Mouse (Mus musculus) heart, postnatal 0 days (tissue): ENCODE results near the gene Tmem63a. TPM values are rescaled to one million over a fixed set of nuclear protein-coding genes. Genes with fewer than 3 reads are reported as not detected.

ENCODE experiments used
- ATAC-seq: fragments of 200-750 bp; cut with Nextera tagmentation; 2 replicates; pipeline ENCODE4 v1.8.0; 2017; ENCODE audit warnings: low read depth, moderate number of reproducible peaks, moderate library complexity; ENCODE audit not compliant: insufficient read depth
- DNase-seq: peaks from one replicate; pipeline ENCODE4 v3.0.0-alpha.2; 2016; ENCODE audit warnings: low spot score
- H3K27ac ChIP-seq: fragments of 300-500 bp; sonication (generic); 2 replicates; pipeline ENCODE4 v1.5.1; 2014; ENCODE audit warnings: low read depth, mild to moderate bottlenecking
- H3K27me3 ChIP-seq: fragments of 300-500 bp; sonication (generic); 2 replicates; pipeline ENCODE4 v1.6.1; 2014; ENCODE audit warnings: low read length, mixed read lengths; ENCODE audit not compliant: control insufficient read depth, insufficient read depth
- H3K36me3 ChIP-seq: fragments of 300-500 bp; sonication (generic); replicated peaks from 2 replicates; pipeline ENCODE4 v1.6.1; 2014; ENCODE audit warnings: low read length, mixed read lengths; ENCODE audit not compliant: control insufficient read depth, insufficient read depth
- H3K4me1 ChIP-seq: fragments of 300-500 bp; sonication (generic); 2 replicates; pipeline ENCODE4 v1.6.1; 2014; ENCODE audit warnings: antibody characterized with exemption; ENCODE audit not compliant: control insufficient read depth, insufficient read depth
- H3K4me2 ChIP-seq: fragments of 300-500 bp; sonication (generic); 2 replicates; pipeline ENCODE4 v1.6.1; 2014; ENCODE audit warnings: low read depth, mild to moderate bottlenecking, low read length, moderate library complexity
- H3K4me3 ChIP-seq: fragments of 300-500 bp; sonication (generic); 2 replicates; pipeline ENCODE4 v1.5.1; 2014; ENCODE audit warnings: low read depth, low read length
- H3K9ac ChIP-seq: fragments of 300-500 bp; sonication (generic); replicated peaks from 2 replicates; pipeline ENCODE4 v1.6.1; 2014; ENCODE audit warnings: low read depth, low read length, mixed read lengths
- H3K9me3 ChIP-seq: fragments of 300-500 bp; sonication (generic); replicated peaks from 2 replicates; pipeline ENCODE4 v1.6.1; 2016; ENCODE audit warnings: low read length; ENCODE audit not compliant: control insufficient read depth
- CTCF ChIP-seq: IDR thresholded peaks from 2 replicates; pipeline ENCODE4 v1.5.1; 2016; ENCODE audit warnings: antibody characterized with exemption, control low read depth, low read depth
- EP300 ChIP-seq: IDR thresholded peaks from 2 replicates; pipeline ENCODE4 v1.6.1; 2016; ENCODE audit warnings: antibody characterized with exemption, low read depth
- WGBS: fragments of 180-500 bp; shearing (Covaris S2); extraction: QIAGEN DNeasy Blood & Tissue Kit; methylation state at CpG from one replicate; pipeline ENCODE4 v1.1.7; 2014; 5-methylcytosine and 5-hydroxymethylcytosine counted together
- polyA plus RNA-seq: library from polyadenylated mRNA; unstranded; fragments of >200 nt; fragmentation: Nextera tagmentation; extraction: Ambion mirVana; gene quantifications from 2 replicates; pipeline ENCODE4 v1.2.1, GENCODE M21; 2015
- total RNA-seq: library from RNA; depleted of rRNA; stranded (reverse); fragments of >200 nt; gene quantifications from 2 replicates; pipeline ENCODE4 v1.2.3, GENCODE M21; 2014; ENCODE audit warnings: low replicate concordance

Gene Tmem63a
- total and polyA plus RNA-seq, 2 experiments from 2014 or later: 9.6 to 17.2 TPM

DNA sequence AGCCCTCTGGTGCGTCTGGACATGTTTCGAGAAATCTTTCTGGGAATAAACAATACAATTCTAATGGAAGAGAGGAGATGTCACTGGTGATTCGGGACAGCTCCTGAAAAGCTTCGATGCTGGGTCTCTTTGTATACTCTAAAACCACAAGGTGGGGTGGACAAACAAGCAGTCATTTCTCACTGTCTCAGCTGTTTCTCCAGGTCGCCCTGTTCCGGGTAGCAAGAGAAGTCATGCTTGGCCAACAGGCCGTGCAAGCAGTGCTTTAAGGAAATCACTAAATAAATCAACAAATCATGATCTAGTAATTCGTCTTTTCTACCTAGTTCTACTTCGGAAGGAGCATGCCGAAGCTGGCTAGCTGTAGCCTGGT lies 38.5 kb upstream of the Tmem63a start:
- 34% methylated on average over 10 of the region's 10 CpGs for WGBS
- H3K9me3 ChIP-seq: no peaks in the 10 kb centered on the region
- TF ChIP-seq CTCF (no peak), EP300 (no peak)

DNA sequence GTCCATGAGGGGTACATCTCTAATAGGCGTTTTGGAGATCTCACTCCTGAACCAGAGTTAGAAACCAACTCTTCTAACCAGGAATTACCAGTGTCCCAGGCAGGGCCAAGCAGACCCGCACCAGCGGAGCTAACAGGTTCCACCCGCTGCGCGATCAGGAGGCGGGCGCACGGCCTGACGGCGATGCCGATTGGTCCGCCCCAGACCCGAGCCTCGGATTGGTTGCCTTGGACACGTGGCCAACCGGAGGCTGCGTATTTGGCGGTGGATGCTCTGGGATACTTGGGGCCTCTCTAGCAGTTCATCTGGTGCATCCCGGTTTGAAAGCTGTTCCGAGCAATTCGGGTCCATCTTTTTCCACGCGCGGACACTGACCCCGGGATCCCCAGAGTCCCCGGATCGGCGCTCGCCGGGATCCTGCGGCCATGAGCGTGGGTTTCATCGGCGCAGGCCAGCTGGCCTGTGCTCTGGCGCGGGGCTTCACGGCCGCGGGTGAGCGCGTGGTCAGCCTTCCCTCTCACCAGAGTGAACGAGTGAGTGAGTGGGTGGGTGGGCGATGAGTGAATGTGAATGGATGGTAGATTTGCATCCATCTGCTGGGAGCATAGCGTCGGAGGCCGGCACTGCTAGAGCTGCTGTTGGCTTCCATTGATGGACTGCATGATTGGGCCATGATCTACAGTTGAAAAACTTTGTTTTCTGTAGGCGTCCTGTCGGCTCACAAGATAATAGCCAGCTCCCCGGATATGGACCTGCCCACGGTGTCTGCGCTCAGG lies 37.9 kb upstream of the Tmem63a start, which contains the start of gene Pycr2:
Pycr2 (plus strand) TSS at position 255 of the 776 bp plus-strand sequence.
- Histone ChIP-seq H3K36me3 (peaks cover 17% of the 10 kb centered on the region), H3K27me3 (no peaks in the 10 kb centered on the region), H3K9ac (peak within 1 kb of the TSS; percentile 71), H3K4me1 (peaks cover 12% of the 10 kb centered on the region), H3K4me2 (peak within 1 kb of the TSS; percentile 80), H3K27ac (peak within 1 kb of the TSS; percentile 60), H3K9me3 (no peaks in the 10 kb centered on the region), H3K4me3 (peak within 1 kb of the TSS; percentile 69)
- TF ChIP-seq EP300 (no peak), CTCF (no peak)
- ATAC-seq (peak; percentile 98), DNase-seq (peak; percentile 93)
- WGBS: under 1% methylated on average over 52 of the region's 52 CpGs

More for the DNA sequence above, 38.5 kb upstream of the Tmem63a start:
- peaks cover 12% of the 10 kb centered on the region for H3K4me1 ChIP-seq
- ATAC-seq: no peak
- peak overlapping the region; percentile 22; the same call in 1 of the 2 replicates for H3K9ac ChIP-seq
- H3K4me3 ChIP-seq: peak overlapping the region; percentile 69
- H3K36me3 ChIP-seq: peaks cover 17% of the 10 kb centered on the region
- peak overlapping the region; percentile 60 for H3K27ac ChIP-seq
- no peak for DNase-seq
- no peaks in the 10 kb centered on the region for H3K27me3 ChIP-seq
- H3K4me2 ChIP-seq: peak overlapping the region; percentile 80

DNA sequence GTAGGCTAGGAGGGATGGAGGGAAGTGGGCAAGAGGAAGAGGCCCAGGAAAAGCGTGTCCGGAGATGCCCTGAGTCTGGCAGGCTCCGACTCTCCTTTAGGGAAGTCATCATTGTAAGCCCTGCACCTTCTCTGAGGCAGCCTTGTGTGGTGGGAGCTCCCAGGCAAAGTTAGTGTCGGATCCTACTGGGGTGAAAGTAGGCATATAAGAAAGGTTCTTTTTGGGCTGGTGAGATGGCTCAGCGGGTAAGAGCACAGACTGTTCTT lies 37.4 kb upstream of the Tmem63a start:
- no peak for DNase-seq
- Histone ChIP-seq H3K36me3 (peaks cover 17% of the 10 kb centered on the region), H3K4me3 (peak overlapping the region; percentile 69), H3K4me2 (peak overlapping the region; percentile 80), H3K4me1 (peaks cover 12% of the 10 kb centered on the region), H3K9ac (peak overlapping the region; percentile 71), H3K27me3 (no peaks in the 10 kb centered on the region), H3K9me3 (no peaks in the 10 kb centered on the region), H3K27ac (no peak overlapping the region)
- 3% methylated on average over 5 of the region's 5 CpGs for WGBS
- ATAC-seq: no peak
- TF ChIP-seq CTCF (no peak), EP300 (no peak)

DNA sequence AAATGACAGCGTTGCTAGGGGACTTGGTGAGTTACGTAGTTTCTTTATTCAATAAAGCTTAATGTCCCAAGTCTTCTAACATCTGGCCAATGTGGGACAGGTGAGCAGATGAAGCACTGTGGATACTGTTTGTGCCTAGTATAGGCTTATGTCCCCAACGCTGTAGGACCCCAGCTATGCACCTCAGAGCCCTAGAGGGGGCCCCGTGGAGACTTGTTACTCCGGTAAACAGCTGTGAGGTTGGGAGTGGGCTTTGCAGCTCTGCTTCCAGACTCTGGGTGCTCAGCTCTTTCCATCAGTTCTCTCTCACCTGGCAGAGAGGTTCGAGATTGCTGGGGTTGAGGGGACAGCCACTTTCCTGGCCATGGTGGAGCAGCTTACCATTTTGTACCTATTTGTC lies 36.8 kb upstream of the Tmem63a start:
- H3K27ac ChIP-seq: no peak overlapping the region
- peak overlapping the region; percentile 69; the same call in 1 of the 2 replicates for H3K4me3 ChIP-seq
- H3K9ac ChIP-seq: no peak overlapping the region
- no peaks in the 10 kb centered on the region for H3K27me3 ChIP-seq
- peaks cover 12% of the 10 kb centered on the region for H3K4me1 ChIP-seq
- H3K36me3 ChIP-seq: peaks cover 17% of the 10 kb centered on the region
- H3K9me3 ChIP-seq: no peaks in the 10 kb centered on the region
- WGBS: 70% methylated on average over 6 of the region's 6 CpGs
- H3K4me2 ChIP-seq: peak overlapping the region; percentile 80
- TF ChIP-seq EP300 (no peak), CTCF (no peak)
- ATAC-seq: no peak
- no peak for DNase-seq

DNA sequence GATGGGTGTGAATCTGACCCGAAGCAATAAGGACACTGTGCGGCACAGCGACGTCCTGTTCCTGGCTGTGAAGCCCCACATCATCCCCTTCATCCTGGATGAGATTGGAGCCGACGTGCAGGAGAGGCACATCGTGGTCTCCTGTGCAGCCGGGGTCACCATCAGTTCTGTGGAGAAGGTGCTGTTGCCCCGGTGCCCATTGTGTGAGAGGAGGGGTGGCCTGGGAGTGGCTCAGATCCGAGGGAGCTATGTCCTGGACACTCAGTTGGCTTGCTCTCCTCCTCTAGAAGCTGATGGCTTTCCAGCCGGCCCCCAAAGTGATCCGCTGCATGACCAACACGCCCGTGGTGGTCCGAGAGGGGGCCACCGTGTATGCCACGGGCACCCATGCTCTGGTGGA lies 36.3 kb upstream of the Tmem63a start:
- H3K27me3 ChIP-seq: no peaks in the 10 kb centered on the region
- H3K4me2 ChIP-seq: no peak overlapping the region
- DNase-seq (no peak), ATAC-seq (no peak)
- peaks cover 17% of the 10 kb centered on the region for H3K36me3 ChIP-seq
- H3K4me3 ChIP-seq: no peak overlapping the region
- 92% methylated on average over 17 of the region's 17 CpGs for WGBS
- TF ChIP-seq CTCF (no peak), EP300 (no peak)
- H3K4me1 ChIP-seq: peaks cover 12% of the 10 kb centered on the region
- no peaks in the 10 kb centered on the region for H3K9me3 ChIP-seq
- H3K27ac ChIP-seq: no peak overlapping the region
- H3K9ac ChIP-seq: no peak overlapping the region
